Mouse (Mus musculus) heart, postnatal 0 days (tissue): ENCODE results near the gene Ccdc137. TPM values are rescaled to one million over a fixed set of nuclear protein-coding genes. Genes with fewer than 3 reads are reported as not detected.
A peak's percentile ranks its signal among the peaks of the same experiment; 100 is the strongest.
"Not testable (repeated sequence)": the region's sequence is repeated elsewhere in the genome, so short reads cannot be mapped to it uniquely, and the experiment has no call there.

Experiments
- ATAC-seq: fragments of 200-750 bp; cut with Nextera tagmentation; 2 replicates; pipeline ENCODE4 v1.8.0; 2017; ENCODE audit warnings: low read depth, moderate number of reproducible peaks, moderate library complexity; ENCODE audit not compliant: insufficient read depth
- DNase-seq: peaks from one replicate; pipeline ENCODE4 v3.0.0-alpha.2; 2016; ENCODE audit warnings: low spot score
- H3K27ac ChIP-seq: fragments of 300-500 bp; sonication (generic); 2 replicates; pipeline ENCODE4 v1.5.1; 2014; ENCODE audit warnings: low read depth, mild to moderate bottlenecking
- H3K27me3 ChIP-seq: fragments of 300-500 bp; sonication (generic); 2 replicates; pipeline ENCODE4 v1.6.1; 2014; ENCODE audit warnings: low read length, mixed read lengths; ENCODE audit not compliant: control insufficient read depth, insufficient read depth
- H3K36me3 ChIP-seq: fragments of 300-500 bp; sonication (generic); replicated peaks from 2 replicates; pipeline ENCODE4 v1.6.1; 2014; ENCODE audit warnings: low read length, mixed read lengths; ENCODE audit not compliant: control insufficient read depth, insufficient read depth
- H3K4me1 ChIP-seq: fragments of 300-500 bp; sonication (generic); 2 replicates; pipeline ENCODE4 v1.6.1; 2014; ENCODE audit warnings: antibody characterized with exemption; ENCODE audit not compliant: control insufficient read depth, insufficient read depth
- H3K4me2 ChIP-seq: fragments of 300-500 bp; sonication (generic); 2 replicates; pipeline ENCODE4 v1.6.1; 2014; ENCODE audit warnings: low read depth, mild to moderate bottlenecking, low read length, moderate library complexity
- H3K4me3 ChIP-seq: fragments of 300-500 bp; sonication (generic); 2 replicates; pipeline ENCODE4 v1.5.1; 2014; ENCODE audit warnings: low read depth, low read length
- H3K9ac ChIP-seq: fragments of 300-500 bp; sonication (generic); replicated peaks from 2 replicates; pipeline ENCODE4 v1.6.1; 2014; ENCODE audit warnings: low read depth, low read length, mixed read lengths
- H3K9me3 ChIP-seq: fragments of 300-500 bp; sonication (generic); replicated peaks from 2 replicates; pipeline ENCODE4 v1.6.1; 2016; ENCODE audit warnings: low read length; ENCODE audit not compliant: control insufficient read depth
- CTCF ChIP-seq: IDR thresholded peaks from 2 replicates; pipeline ENCODE4 v1.5.1; 2016; ENCODE audit warnings: antibody characterized with exemption, control low read depth, low read depth
- EP300 ChIP-seq: IDR thresholded peaks from 2 replicates; pipeline ENCODE4 v1.6.1; 2016; ENCODE audit warnings: antibody characterized with exemption, low read depth
- WGBS: fragments of 180-500 bp; shearing (Covaris S2); extraction: QIAGEN DNeasy Blood & Tissue Kit; methylation state at CpG from one replicate; pipeline ENCODE4 v1.1.7; 2014; 5-methylcytosine and 5-hydroxymethylcytosine counted together
- polyA plus RNA-seq: library from polyadenylated mRNA; unstranded; fragments of >200 nt; fragmentation: Nextera tagmentation; extraction: Ambion mirVana; gene quantifications from 2 replicates; pipeline ENCODE4 v1.2.1, GENCODE M21; 2015
- total RNA-seq: library from RNA; depleted of rRNA; stranded (reverse); fragments of >200 nt; gene quantifications from 2 replicates; pipeline ENCODE4 v1.2.3, GENCODE M21; 2014; ENCODE audit warnings: low replicate concordance; rRNA removed

The Ccdc137 gene
- total RNA-seq (4.7 and 5.7 TPM in 2 replicates), polyA plus RNA-seq (11.2 and 12.6 TPM in 2 replicates)

DNA sequence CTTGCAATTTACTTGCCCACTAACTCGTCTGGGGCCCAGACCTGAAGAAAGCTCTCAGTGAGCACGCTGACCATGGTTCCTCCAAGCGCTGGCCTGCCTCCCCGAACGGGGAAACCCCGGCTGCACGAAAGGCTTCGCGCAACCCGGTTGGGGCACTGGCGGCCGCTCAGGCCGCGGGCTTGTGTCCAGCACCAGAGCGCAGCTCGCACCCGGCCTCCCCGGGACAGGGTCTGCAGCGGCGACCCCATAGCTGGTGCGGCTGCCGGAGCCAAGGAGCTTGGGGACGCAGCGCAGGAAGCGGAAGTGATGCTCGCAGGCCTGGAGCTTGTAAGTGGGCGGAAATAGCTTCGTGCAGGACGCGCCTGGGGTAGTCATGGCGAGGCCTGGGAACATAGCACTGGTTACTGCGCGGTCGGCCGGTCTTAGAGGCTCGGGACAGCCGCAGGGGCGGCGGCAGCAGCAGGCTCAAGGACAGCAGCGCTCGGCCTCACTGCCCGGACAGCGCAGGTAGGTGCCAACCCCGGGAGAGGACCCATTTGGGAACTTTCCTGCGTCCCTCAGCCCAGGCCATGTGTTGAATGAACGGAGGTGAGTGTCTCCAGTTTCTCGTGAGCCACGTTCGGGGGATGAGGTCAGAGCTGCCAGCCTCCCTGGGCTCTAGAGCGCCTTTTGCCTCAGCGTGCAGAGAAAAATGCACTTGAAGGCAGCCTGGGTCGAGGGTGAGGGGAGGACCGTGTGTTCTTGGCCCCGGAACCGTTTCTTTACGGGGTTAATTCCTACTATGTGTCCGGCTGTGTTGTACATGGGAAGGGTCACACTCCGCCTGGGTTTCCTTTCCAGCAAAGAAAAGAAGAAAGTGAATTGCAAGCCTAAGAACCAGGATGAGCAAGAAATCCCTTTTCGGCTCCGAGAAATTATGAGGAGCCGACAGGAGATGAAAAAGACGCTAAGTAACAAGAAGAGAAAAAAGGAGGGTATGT lies at the start of gene Ccdc137, which contains the start of gene Oxld1:
TSS of gene Ccdc137 (plus strand) at position 344 of the 980 bp plus-strand sequence.
TSS of gene Oxld1 (minus strand) at position 297 of the 980 bp plus-strand sequence.
- H3K4me3 ChIP-seq: peak within 1 kb of the TSS; percentile 81
- H3K9ac ChIP-seq: peak within 1 kb of the TSS; percentile 73
- DNase-seq (peak; percentile 93), ATAC-seq (peak; percentile 92)
- peaks cover 7% of the 10 kb centered on the region for H3K4me1 ChIP-seq
- peak within 1 kb of the TSS; percentile 97 for H3K4me2 ChIP-seq
- H3K9me3 ChIP-seq: no peaks in the 10 kb centered on the region
- peaks cover 22% of the 10 kb centered on the region for H3K36me3 ChIP-seq
- H3K27me3 ChIP-seq: no peaks in the 10 kb centered on the region
- peak within 1 kb of the TSS; percentile 88 for H3K27ac ChIP-seq
- 4% methylated on average over 62 of the region's 62 CpGs for WGBS
- TF ChIP-seq CTCF (no peak), EP300 (no peak)

DNA sequence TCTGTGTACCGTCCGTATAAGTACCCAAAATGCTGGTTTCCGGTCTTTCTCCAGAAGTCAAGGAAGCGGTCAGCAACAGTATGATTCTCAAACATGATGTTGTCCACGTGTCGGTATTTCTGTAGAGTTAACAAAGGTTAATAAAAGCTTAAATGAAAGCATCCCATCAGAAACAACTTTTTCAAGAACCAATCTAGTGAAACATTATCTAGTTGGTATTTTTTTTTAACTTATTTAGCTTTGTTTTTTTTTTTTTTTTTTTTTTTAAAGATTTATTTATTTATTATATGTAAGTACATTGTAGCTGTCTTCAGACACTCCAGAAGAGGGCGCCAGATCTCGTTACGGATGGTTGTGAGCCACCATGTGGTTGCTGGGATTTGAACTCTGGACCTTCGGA lies 44.3 kb upstream of the Ccdc137 start:
- 97% methylated on average over 7 of the region's 10 CpGs for WGBS
- peaks cover 90% of the 10 kb centered on the region for H3K36me3 ChIP-seq
- not testable (repeated sequence) for H3K4me3 ChIP-seq

DNA sequence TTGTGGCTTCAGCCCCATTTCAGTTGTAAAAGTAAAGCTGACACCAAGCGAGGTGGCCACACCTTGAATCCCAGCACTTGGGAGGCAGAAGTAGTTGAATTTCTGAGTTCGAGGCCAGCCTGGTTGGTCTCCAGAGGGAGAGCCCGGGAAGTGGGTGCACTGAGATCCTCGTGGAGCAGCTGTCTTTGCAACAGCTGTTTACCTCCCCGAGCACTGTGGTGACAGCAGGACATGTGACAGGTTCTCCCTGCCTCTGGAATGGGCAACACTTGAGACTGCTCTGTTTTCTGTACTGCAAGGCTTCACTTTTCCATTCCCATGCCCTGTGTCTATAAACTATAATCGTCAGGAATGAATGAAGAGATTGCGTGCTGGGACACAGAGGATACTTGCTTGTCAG lies 40.1 kb upstream of the Ccdc137 start:
- 59% methylated on average over 7 of the region's 7 CpGs for WGBS
- DNase-seq (no peak), ATAC-seq (no peak)

More for the DNA sequence above, 44.3 kb upstream of the Ccdc137 start:
- not testable (repeated sequence) for H3K27ac ChIP-seq, H3K4me1 ChIP-seq, H3K27me3 ChIP-seq, H3K4me2 ChIP-seq, H3K9me3 ChIP-seq, ATAC-seq, H3K9ac ChIP-seq, DNase-seq

DNA sequence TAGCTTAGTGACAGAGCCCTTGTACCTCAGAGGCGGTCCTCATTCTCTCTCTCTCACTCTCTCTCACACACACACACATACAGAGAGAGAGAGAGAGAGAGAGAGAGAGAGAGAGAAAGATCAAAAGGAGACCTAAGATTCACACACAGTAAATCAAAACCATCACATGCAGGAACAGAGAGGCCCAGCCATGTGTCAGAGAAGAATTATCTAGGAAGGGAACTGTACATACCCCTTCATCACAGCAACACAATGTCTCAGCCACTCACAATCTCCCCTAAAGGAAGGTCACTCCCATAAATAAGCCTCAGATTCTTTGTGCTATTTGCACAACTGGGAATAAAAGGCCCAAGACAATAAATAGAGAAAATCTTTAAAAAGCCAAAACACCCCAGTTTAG lies 39.3 kb upstream of the Ccdc137 start:
- ATAC-seq (no peak), DNase-seq (no peak)
- no peaks in the 10 kb centered on the region for H3K9me3 ChIP-seq
- no peak overlapping the region for H3K27ac ChIP-seq
- WGBS: 89% methylated on average over 1 of the region's 1 CpGs
- no peaks in the 10 kb centered on the region for H3K4me1 ChIP-seq
- H3K36me3 ChIP-seq: peaks cover 83% of the 10 kb centered on the region
- H3K4me2 ChIP-seq: no peak overlapping the region
- no peak for TF ChIP-seq CTCF
- TF ChIP-seq EP300: no peak
- no peak overlapping the region for H3K4me3 ChIP-seq
- H3K27me3 ChIP-seq: no peaks in the 10 kb centered on the region
- no peak overlapping the region for H3K9ac ChIP-seq

More for the DNA sequence above, 40.1 kb upstream of the Ccdc137 start:
- H3K4me2 ChIP-seq: no peak overlapping the region
- peaks cover 90% of the 10 kb centered on the region for H3K36me3 ChIP-seq
- no peak overlapping the region for H3K27ac ChIP-seq
- no peak overlapping the region for H3K9ac ChIP-seq
- H3K27me3 ChIP-seq: no peaks in the 10 kb centered on the region
- H3K4me3 ChIP-seq: no peak overlapping the region
- H3K9me3 ChIP-seq: no peaks in the 10 kb centered on the region
- H3K4me1 ChIP-seq: no peaks in the 10 kb centered on the region
- TF ChIP-seq EP300: no peak

DNA sequence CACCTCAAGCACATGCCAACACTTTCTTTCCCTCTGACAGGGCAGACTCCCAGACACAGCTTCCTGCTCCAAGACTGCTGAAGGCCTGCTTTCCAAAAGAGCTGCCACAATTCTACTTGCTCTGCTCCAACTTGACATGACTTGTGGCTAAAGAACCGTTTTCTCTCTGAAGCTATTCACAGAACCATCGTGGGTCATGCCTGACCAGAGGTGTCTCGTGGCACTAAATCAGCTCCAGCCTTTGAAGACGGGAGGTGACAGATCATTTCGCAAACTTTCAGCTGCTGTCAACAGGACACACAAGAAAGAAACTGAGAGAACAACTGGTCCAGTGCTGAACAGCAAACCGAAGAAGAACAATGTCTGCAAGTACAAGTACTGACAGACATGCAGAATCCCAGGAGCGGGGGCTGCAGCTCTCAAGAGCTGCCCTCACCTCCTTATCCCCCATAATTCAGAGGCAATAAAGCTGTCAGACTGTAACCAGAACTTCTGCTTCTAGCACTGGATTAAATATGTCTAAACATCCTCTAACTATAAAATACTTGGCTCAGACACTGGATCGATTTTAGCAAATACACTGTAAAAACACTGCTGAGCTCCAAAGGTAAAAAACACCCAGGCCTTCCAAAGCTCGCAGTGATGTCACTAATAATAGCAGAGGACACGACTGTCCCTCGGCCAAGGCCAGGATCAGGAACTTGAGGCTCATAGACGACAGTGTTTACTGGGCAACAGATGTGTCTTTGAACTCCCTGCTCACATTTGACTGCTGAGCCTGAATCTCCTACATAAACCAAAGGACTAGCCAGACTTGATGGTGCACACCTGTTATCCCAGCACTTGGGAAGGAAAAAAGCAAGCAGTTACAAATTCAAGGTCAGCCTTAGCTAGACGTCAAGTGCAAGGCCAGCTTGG lies 35.0 kb upstream of the Ccdc137 start:
- peaks cover 85% of the 10 kb centered on the region for H3K36me3 ChIP-seq
- H3K9me3 ChIP-seq: no peaks in the 10 kb centered on the region
- H3K4me2 ChIP-seq: no peak overlapping the region
- no peaks in the 10 kb centered on the region for H3K4me1 ChIP-seq
- TF ChIP-seq CTCF: no peak
- no peak for TF ChIP-seq EP300
- peak overlapping the region; percentile 38 for H3K27ac ChIP-seq
- WGBS: 64% methylated on average over 13 of the region's 13 CpGs
- no peaks in the 10 kb centered on the region for H3K27me3 ChIP-seq
- ATAC-seq (no peak), DNase-seq (no peak)
- no peak overlapping the region for H3K9ac ChIP-seq
- no peak overlapping the region for H3K4me3 ChIP-seq
